Mouse (Mus musculus): ENCODE data around the gene Fahd2a.

The Fahd2a gene

DNA sequence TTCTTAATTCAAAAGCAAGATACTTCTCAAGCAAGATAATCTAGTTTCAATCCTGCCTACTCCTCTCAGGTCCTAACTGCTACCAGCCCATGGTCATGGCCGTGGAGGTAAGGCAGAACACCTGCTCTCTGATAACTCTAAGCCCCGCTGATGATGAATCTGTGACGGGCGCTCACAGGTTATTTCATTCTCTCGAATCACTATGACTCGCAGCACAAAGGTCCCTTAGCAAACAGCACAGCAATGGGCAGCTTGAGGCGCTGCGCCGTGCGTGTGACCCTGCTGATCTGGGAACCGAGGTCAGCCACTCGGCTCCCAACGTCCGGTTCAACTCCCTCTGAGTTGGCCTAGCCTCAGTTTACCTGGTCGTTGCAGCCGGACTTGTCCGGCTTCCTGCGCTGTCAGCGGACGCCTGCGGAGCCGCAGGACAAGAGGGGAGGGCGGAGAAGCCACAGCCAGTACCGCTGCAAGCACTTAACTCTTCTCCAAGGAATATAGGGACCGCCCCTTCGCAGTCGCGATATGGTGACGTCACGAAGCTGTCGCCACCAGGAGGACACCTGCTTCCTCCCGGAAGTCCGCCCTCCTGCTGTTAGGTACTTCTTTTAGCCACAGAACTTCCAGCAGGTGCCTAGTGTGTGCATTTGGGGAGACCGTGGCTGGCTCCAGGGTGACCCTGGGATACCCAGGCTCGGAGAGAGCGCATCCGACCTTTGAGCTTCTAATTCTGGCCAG, at the start of gene Fahd2a:
Fahd2a (minus strand) TSS at position 511 of the 735 bp plus-strand sequence.
- peak; percentile 85 for DNase-seq (ENCODE audit: low spot score)

- DNase-seq (ENCODE audit: low spot score): peak; percentile 54
Observed at GRCm38 (mm10) chr2:127484476-127485170, 40.3 kb upstream of the Fahd2a start.

DNA sequence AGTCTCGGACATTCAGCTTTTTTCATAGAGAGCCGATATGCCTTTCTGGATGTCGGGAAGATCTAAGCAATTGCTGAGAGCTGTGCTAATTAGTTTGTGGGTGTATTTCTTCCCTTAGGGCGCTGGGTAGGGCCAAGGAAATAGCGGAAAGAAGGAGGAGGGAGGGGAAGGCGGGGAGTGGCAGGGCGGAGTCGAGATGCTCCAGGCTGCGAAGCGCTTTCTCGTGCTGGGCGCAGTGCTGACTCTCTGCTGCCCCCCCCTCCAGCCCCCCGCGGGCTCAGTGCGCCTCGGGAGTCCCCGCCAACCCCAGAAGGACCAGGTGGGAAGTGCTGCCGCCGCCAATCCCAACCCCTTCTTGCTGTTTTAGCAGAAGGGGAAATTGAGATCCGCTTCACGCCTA, 38.6 kb upstream of the Fahd2a start:
- DNase-seq (ENCODE audit: low spot score): no peak

DNA sequence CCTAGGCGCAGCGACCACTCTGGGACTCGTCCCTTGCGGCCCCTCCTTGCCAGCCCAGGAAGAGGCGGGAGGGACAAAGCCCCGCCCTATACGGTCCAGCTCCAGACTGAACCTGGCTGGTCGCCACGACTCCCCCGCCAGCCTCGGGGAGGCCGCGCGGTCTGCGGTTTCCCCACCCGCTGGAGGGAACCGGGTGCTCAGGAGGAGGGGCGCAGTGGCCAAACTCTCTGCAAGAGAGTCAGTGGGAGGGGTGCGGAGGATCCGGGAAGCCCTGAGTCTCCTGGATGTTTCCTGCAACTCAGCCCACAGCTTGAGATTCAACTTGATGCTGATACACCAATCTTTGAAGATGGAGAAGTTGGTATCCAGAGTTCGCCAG, 38.2 kb upstream of the Fahd2a start:
- DNase-seq (ENCODE audit: low spot score): peak; percentile 62

- DNase-seq (ENCODE audit: low spot score): no peak
Observed at GRCm38 (mm10) chr2:127481841-127482532, 37.6 kb upstream of the Fahd2a start.

DNA sequence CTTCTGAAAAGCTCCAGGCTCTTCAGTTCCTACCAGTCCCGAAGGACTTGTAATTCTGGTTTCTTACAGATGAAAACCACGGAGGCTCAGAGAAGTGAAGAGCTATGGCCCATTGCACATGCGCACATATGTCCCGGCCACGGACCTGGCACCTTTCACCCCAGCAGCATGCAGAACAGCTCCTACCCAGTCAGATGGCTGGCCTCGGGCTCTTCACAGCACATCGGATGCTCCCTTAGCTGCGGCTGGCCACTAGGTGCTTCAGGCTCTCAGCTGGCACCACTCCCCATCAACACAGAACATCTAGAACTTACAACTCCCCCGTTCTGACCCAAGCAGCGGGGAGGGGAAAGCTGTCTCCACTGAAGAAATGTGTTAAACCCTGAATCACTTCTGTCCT, 35.4 kb upstream of the Fahd2a start:
- no peak for DNase-seq (ENCODE audit: low spot score)

DNA sequence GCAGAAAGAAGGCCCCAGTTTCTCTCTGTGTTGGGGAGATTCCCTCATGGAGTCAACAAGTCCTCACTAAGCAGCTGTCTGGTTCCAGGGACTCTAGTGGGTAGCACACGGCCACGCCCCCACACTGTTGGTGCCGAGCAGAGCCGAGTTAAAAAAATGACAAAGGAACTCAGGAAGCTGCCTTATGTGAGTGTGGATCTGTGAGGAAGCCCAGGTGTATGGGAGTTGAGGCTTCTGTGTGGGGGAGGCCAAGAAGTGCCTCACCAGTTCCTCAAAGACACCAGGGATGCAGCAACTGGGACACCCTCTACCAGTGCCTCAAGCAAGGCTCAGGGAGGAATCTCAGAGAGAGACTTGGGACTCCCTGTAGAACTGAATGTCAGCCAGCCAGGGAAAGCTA, 34.8 kb upstream of the Fahd2a start:
- no peak for DNase-seq (ENCODE audit: low spot score)

- DNase-seq (ENCODE audit: low spot score): no peak
Observed at GRCm38 (mm10) chr2:127472279-127472678, 27.9 kb upstream of the Fahd2a start.

GRCm38 (mm10) chr2:127471281-127471680, 26.9 kb upstream of the Fahd2a start:
- DNase-seq (ENCODE audit: low spot score): no peak

DNA sequence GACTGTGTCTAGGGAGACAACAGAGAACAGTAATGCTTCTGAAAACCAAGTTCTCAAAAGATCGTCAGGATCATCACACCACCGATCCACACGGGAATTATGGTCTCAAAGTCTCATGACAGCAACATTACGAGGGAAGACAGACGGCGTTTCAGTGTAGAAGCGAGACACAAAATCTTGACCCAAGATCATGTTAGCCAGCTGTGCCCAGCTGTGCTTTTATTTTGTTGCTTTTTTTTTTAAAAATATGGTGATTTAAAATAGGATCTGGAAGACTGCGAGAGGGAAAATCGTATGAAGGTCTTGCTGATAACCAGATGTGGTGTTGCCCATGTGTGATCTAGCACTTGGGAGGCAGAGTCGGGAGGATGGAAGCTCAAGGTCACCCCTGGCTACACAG, 26.3 kb upstream of the Fahd2a start:
- DNase-seq (ENCODE audit: low spot score): no peak

GRCm38 (mm10) chr2:127470183-127470582, 25.8 kb upstream of the Fahd2a start:
- DNase-seq (ENCODE audit: low spot score): no peak

DNA sequence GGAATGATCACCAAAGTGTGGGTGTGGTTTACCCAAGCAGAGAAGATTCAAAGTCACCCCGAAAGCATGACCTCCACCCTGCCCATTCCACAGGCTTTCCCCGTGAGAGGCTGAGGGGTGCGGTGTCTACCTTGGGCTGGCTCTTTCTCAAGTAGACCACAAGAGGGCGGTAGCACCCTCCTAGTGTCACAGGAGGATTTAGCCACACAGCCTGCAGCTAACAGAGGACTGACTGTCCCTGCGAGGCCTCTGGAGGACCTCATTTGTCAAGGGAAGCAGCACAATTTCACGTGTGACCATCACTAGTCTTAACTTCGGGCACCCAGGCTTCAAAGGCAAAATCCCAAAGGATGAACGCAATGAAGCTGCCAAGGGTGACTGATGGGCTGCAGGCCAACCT, 17.9 kb upstream of the Fahd2a start:
- peak; percentile 62 for DNase-seq (ENCODE audit: low spot score)

GRCm38 (mm10) chr2:127461351-127461750, 17.0 kb upstream of the Fahd2a start:
- DNase-seq (ENCODE audit: low spot score): no peak

GRCm38 (mm10) chr2:127459341-127459740, 15.0 kb upstream of the Fahd2a start:
- no peak for DNase-seq (ENCODE audit: low spot score)

- DNase-seq (ENCODE audit: low spot score): peak; percentile 65
Observed at GRCm38 (mm10) chr2:127453764-127454163, 9.4 kb upstream of the Fahd2a start.

DNA sequence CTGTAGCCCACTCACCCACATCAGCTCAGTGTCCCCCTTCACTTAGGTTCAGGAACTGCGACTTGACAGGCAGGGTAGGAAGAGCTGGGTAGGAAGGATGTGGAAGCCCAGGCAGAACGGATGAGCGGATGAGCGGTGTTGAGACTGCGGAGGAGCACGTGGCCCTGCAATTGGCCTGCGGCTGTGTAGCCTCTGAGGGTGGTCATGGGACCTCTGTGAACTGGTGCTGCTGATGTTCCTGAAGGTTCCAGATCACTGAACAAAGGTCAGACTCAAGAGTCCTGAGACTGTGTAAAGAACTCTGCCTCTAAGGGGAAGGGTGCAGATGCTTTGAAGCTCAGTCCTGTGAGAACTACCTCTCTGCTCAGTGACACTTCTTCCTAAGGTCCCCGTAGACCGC, 8.8 kb upstream of the Fahd2a start:
- no peak for DNase-seq (ENCODE audit: low spot score)

DNA sequence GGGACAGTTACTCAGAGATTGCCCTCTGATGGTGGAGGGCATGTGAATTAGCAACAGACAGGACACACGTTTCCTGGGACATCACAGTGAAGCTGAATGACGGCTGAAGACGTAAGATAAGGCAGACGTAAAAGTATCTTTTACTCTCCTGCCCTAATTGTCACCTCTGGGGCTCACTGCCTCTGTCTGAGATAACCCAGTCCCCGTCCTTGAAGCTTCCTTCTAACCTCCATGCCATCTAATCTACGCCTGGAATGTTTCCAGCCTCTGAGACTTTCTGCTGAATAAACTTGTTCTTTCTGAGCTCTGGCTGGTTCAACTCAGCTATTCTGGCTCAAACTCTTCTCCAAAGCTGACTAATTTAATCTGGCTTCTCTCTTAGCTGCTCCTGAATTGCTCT, 7.4 kb upstream of the Fahd2a start:
- no peak for DNase-seq (ENCODE audit: low spot score)

DNA sequence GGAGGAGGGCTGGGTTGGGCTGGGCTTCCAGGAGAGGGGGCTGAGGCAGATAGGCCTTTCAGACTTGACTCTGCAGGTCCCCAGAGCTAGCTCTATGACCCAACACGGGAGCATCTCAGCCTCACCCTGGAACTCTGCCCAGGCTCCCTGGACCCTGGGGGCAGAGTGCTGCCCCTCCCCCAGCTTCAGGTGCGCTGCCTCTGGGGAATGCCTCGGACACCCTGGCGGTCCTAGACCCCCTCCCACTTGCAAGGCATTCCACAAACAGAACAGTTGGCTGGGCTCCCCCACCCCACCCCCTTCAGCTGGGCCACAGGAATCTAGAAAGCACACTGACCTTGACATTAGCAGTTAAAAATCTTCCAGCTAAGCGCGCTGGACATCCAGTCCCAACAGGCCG, 5.3 kb upstream of the Fahd2a start:
- DNase-seq (ENCODE audit: low spot score): no peak

DNA sequence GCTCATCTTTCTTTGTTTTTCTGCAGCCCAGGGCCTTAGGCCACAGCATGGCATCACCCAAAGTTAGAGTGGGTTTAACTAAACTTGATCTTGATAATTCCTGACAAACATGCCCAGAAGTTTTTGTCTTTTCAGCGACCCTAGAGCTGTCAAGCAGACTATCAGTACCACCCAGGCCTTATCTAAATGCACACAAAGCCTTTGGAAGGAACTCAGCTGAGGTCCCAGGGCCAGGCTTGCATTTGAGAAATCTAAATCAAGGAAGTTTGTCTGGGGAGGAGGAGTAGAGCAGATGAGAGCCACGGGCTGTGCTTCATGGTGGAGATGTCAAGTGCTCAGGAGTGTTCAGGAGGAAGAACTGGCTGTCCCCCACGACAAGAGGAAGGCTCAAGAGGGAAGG, 2.5 kb upstream of the Fahd2a start:
- no peak for DNase-seq (ENCODE audit: low spot score)

DNA sequence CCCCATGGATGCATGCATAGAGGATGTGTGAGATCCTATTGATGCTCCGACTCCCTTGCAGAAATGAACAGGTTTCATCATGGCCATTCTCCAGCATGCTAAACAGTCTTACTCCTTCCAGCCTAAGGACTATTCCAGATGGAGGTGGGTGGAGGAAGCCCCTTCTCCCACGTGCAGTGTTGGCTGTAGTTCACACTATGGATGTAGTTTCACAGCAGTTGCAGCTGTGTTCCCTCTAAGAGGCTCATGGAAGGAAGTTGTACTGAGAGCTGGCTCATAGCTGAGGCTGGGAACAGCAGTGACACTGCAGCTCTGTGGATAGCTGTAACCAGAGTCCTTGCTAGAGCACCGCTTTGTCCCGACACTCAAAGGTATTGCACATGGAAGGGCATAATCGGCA, 6.7 kb downstream of the Fahd2a start:
- DNase-seq (ENCODE audit: low spot score): no peak

- no peak for DNase-seq (ENCODE audit: low spot score)
Observed at GRCm38 (mm10) chr2:127435554-127435953, 8.8 kb downstream of the Fahd2a start.

GRCm38 (mm10) chr2:127435135-127435534, 9.2 kb downstream of the Fahd2a start:
- peak; percentile 10 for DNase-seq (ENCODE audit: low spot score)

Data from ovary, postnatal 14 days (tissue).